Mouse (Mus musculus) lung, adult 2 months (tissue): ENCODE data around the gene Cdan1.

Experiments used
- CTCF ChIP-seq: fragments of 200-500 bp; IDR thresholded peaks from 2 replicates; pipeline ENCODE4 v1.5.1; 2011; ENCODE audit warnings: mild to moderate bottlenecking, low read length, control low read depth; ENCODE audit not compliant: insufficient read depth
- POLR2A ChIP-seq: fragments of 200-500 bp; IDR thresholded peaks from 2 replicates; pipeline ENCODE4 v1.6.1; 2011; ENCODE audit warnings: low read depth, mild to moderate bottlenecking, control low read depth, low read length, borderline replicate concordance; ENCODE audit errors: extremely low read depth

DNA sequence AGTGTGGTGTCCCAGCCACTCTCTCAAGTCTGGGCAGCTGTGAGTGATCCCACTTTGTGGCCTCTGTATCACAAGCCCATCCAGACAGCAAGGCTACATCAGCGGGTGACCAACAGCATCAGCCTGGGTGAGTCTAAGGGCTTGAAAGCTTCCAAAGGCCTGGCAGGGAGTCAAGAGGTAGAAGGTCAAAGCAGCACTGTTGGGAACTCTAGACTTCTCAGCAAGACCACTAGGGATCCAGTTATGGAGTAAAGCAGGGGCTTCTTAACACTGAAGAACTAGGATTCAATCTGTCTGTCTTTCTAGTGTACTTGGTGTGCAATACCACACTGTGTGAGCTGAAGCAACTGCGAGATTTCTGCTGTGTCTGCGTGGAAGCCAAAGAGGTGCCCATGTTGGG is 136.5 kb downstream of the Cdan1 start:
- TF ChIP-seq CTCF (no peak), POLR2A (no peak)
